Mouse (Mus musculus) CH12.LX (cell line): ENCODE results near the gene Mdfi. TPM values are rescaled to one million over a fixed set of nuclear protein-coding genes. Genes with fewer than 3 reads are reported as not detected.

Experiments
- DNase-seq: peaks from one replicate; pipeline ENCODE4 v3.0.0-alpha.2; 2013; ENCODE audit errors: extremely low read depth
- H3K27ac ChIP-seq: 2 replicates; pipeline ENCODE4 v1.5.1; 2012; ENCODE audit warnings: low read depth, mild to moderate bottlenecking, control low read depth, moderate library complexity; ENCODE audit not compliant: insufficient read depth
- H3K27me3 ChIP-seq: replicated peaks from 2 replicates; pipeline ENCODE3; 2012; ENCODE audit warnings: inconsistent platforms
- H3K36me3 ChIP-seq, 2 experiments: replicated peaks in 1 of 2; 2 replicates each; pipeline versions ENCODE3 to v1.6.1; 2012; ENCODE audit warnings: inconsistent platforms in 1 of 2, low read length in 1 of 2, mild to moderate bottlenecking in 1 of 2, mixed read lengths in 1 of 2, moderate library complexity in 1 of 2; ENCODE audit not compliant: control insufficient read depth in 1 of 2, insufficient read depth in 1 of 2
- H3K4me1 ChIP-seq, 2 experiments: 2 replicates each; pipeline ENCODE4 v1.6.1; 2012; ENCODE audit warnings: inconsistent platforms in 1 of 2, moderate library complexity in 1 of 2; ENCODE audit not compliant: insufficient read depth in 2 of 2, control insufficient read depth in 1 of 2
- H3K4me2 ChIP-seq: 2 replicates; pipeline ENCODE4 v1.6.1; 2012; ENCODE audit warnings: low read depth, mild to moderate bottlenecking, control low read depth; ENCODE audit not compliant: poor library complexity, insufficient read depth, severe bottlenecking
- H3K4me3 ChIP-seq, 3 experiments: fragments of 150-350 bp in 1 of 3; sonication (generic) in 1 of 3; replicated peaks in 1 of 3; 2 replicates each; pipeline versions ENCODE3 to v1.5.1; 2011 to 2012; ENCODE audit warnings: low read depth in 2 of 3, low read length in 2 of 3, mild to moderate bottlenecking in 2 of 3, moderate library complexity in 2 of 3, control low read depth in 1 of 3, improper control_type of control experiment in 1 of 3, inconsistent platforms in 1 of 3, mixed read lengths in 1 of 3; ENCODE audit not compliant: poor library complexity in 1 of 3
- H3K79me2 ChIP-seq: replicated peaks from 2 replicates; pipeline ENCODE4 v1.6.1; 2012; ENCODE audit warnings: mild to moderate bottlenecking, moderate library complexity; ENCODE audit not compliant: control insufficient read depth, poor library complexity, insufficient read depth, severe bottlenecking; ENCODE audit errors: extremely low read depth
- H3K9ac ChIP-seq: 2 replicates; pipeline ENCODE4 v1.6.1; 2012; ENCODE audit warnings: low read depth, mild to moderate bottlenecking, control low read depth, moderate library complexity; ENCODE audit not compliant: insufficient read depth
- H3K9me3 ChIP-seq: replicated peaks from 2 replicates; pipeline ENCODE3; 2012; ENCODE audit warnings: low read length, inconsistent platforms, mixed read lengths
- BHLHE40 ChIP-seq: IDR thresholded peaks from 2 replicates; pipeline ENCODE4 v1.6.1; 2011; ENCODE audit warnings: mild to moderate bottlenecking, low read depth, low read length, improper control_type of control experiment
- CHD2 ChIP-seq: IDR thresholded peaks from 2 replicates; pipeline ENCODE4 v1.6.1; 2011; ENCODE audit warnings: low read length, improper control_type of control experiment
- E2F4 ChIP-seq: IDR thresholded peaks from 2 replicates; pipeline ENCODE4 v1.6.1; 2011; ENCODE audit warnings: low read depth, low read length, improper control_type of control experiment; ENCODE audit not compliant: insufficient replicate concordance
- ELF1 ChIP-seq: IDR thresholded peaks from 2 replicates; pipeline ENCODE4 v1.6.1; 2014; ENCODE audit warnings: low read depth, mild to moderate bottlenecking, inconsistent platforms, low read length, improper control_type of control experiment
- EP300 ChIP-seq: IDR thresholded peaks from 2 replicates; pipeline ENCODE4 v1.6.1; 2011; ENCODE audit warnings: low read length, improper control_type of control experiment
- ETS1 ChIP-seq: conservative IDR thresholded peaks from 2 replicates; pipeline ENCODE4 v1.6.1; 2012; ENCODE audit warnings: low read depth, mild to moderate bottlenecking, inconsistent platforms, low read length, improper control_type of control experiment, moderate library complexity
- HCFC1 ChIP-seq: IDR thresholded peaks from 2 replicates; pipeline ENCODE4 v1.6.1; 2012; ENCODE audit warnings: low read depth, mild to moderate bottlenecking, inconsistent platforms, low read length, improper control_type of control experiment
- IRF4 ChIP-seq: IDR thresholded peaks from 2 replicates; pipeline ENCODE4 v1.6.1; 2014; ENCODE audit warnings: low read depth, mild to moderate bottlenecking, inconsistent platforms, low read length, improper control_type of control experiment
- JUN ChIP-seq: IDR thresholded peaks from 2 replicates; pipeline ENCODE4 v1.6.1; 2011; ENCODE audit warnings: low read depth, mild to moderate bottlenecking, low read length, improper control_type of control experiment, moderate library complexity; ENCODE audit not compliant: insufficient read depth
- JUND ChIP-seq: conservative IDR thresholded peaks from 2 replicates; pipeline ENCODE4 v1.6.1; 2011; ENCODE audit warnings: low read depth, low read length, improper control_type of control experiment
- KAT2A ChIP-seq: IDR thresholded peaks from 2 replicates; pipeline ENCODE4 v1.6.1; 2012; ENCODE audit warnings: low read length, improper control_type of control experiment, inconsistent platforms; ENCODE audit not compliant: insufficient replicate concordance
- MAFK ChIP-seq: IDR thresholded peaks from 2 replicates; pipeline ENCODE4 v1.6.1; 2011; ENCODE audit warnings: low read length, improper control_type of control experiment; ENCODE audit not compliant: insufficient replicate concordance
- MAZ ChIP-seq: IDR thresholded peaks from 2 replicates; pipeline ENCODE4 v1.6.1; 2012; ENCODE audit warnings: low read depth, mild to moderate bottlenecking, inconsistent platforms, low read length, improper control_type of control experiment, moderate library complexity
- MXI1 ChIP-seq: IDR thresholded peaks from 2 replicates; pipeline ENCODE4 v1.6.1; 2011; ENCODE audit warnings: mild to moderate bottlenecking, low read depth, low read length, improper control_type of control experiment
- NELFE ChIP-seq: IDR thresholded peaks from 2 replicates; pipeline ENCODE4 v1.6.1; 2011; ENCODE audit warnings: low read depth, low read length, improper control_type of control experiment
- POLR2A ChIP-seq: IDR thresholded peaks from 2 replicates; pipeline ENCODE4 v1.6.1; 2011; ENCODE audit warnings: low read depth, mild to moderate bottlenecking, improper control_type of control experiment, low read length
- ZC3H11A ChIP-seq: IDR thresholded peaks from 2 replicates; pipeline ENCODE4 v1.6.1; 2012; ENCODE audit warnings: low read depth, mild to moderate bottlenecking, inconsistent platforms, low read length, improper control_type of control experiment
- ZMIZ1 ChIP-seq: IDR thresholded peaks from 2 replicates; pipeline ENCODE4 v1.6.1; 2012; ENCODE audit warnings: low read depth, mild to moderate bottlenecking, inconsistent platforms, low read length, improper control_type of control experiment
- ZNF384 ChIP-seq: IDR thresholded peaks from 2 replicates; pipeline ENCODE4 v1.6.1; 2012; ENCODE audit warnings: low read depth, low read length, improper control_type of control experiment, inconsistent platforms
- dilution Hi-C: fragments of 300-500 bp; cut with MboI; formaldehyde crosslinking; loops from 2 replicates; pipeline ENCODE4 v1.14.3; 2020; ENCODE audit warnings: low sequenced_read_pairs; ENCODE audit not compliant: extremely low pct_unique_long_range_greater_than_20kb, extremely low pct_ligation_motif_present
- in situ Hi-C: fragments of 300-500 bp; cut with MboI; formaldehyde crosslinking; loops from 3 replicates; pipeline ENCODE4 v1.14.3; 2019; ENCODE audit warnings: low sequenced_read_pairs, low pct_ligation_motif_present, low pct_unique_long_range_greater_than_20kb, mixed read lengths
- polyA plus RNA-seq: library from polyadenylated mRNA; unstranded; fragments of >175 nt; gene quantifications from 2 replicates; pipeline ENCODE4 v1.2.1, GENCODE M21; 2012; ENCODE audit warnings: low read depth; ENCODE audit not compliant: insufficient read length
- total RNA-seq, 2 experiments: library from RNA; depleted of rRNA; stranded (reverse); fragments of 300-350 nt in 1 of 2; fragments of >200 nt in 1 of 2; gene quantifications; 2 replicates each; pipeline ENCODE4 v1.2.3; 2012 to 2014

Gene Mdfi
- total and polyA plus RNA-seq, 3 experiments: 0.30 to 0.35 TPM; not detected in 1

- in situ Hi-C loops: loop anchor here (5.0 kb wide), 1 partner anchor 44 kb away; no protein-coding TSS in a partner anchor
- peaks cover 9% of the 10 kb centered on the region for H3K27me3 ChIP-seq
- H3K4me2 ChIP-seq: no peak overlapping the region
Measured at GRCm38 (mm10) chr17:47841521-47841920, 7.0 kb upstream of the Mdfi start.

DNA sequence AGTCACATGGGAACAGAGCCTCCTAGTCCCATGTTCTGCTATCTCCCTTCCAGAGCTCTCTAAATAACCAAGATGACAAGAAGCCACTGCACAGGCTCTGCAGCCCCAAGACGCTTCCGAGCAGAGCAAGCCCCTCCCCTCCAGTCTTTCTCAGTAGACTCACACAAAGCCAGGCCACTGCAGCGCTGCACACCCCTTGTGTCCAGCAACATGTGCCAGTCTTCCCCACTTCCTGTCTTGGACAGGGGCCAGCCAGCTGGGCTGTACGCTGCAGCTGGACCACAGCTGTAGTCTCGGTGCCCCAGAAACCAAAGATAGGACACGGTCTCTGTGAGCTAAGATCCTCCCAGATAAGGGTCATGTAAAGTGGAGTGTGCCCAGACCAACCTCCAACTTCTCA is 3.3 kb upstream of the Mdfi start:
- Histone ChIP-seq H3K27ac (no peak overlapping the region), H3K9me3 (peaks cover 6% of the 10 kb centered on the region), H3K9ac (no peak overlapping the region), H3K4me1 (0 out of 4 replicates have a peak, but pooled peaks cover 0 to 2% of the 10 kb centered on the region in 2 experiments), H3K27me3 (peaks cover 11% of the 10 kb centered on the region), H3K4me3 (no peak overlapping the region), H3K36me3 (no peaks in the 10 kb centered on the region), H3K79me2 (no peaks in the 10 kb centered on the region), H3K4me2 (no peak overlapping the region)
- TF ChIP-seq ZC3H11A (no peak), CHD2 (no peak), ZNF384 (no peak), ETS1 (no peak)
- dilution Hi-C loops (no loop called here), in situ Hi-C loops (no loop called here)
- DNase-seq: no peak

More at GRCm38 (mm10) chr17:47841521-47841920, 7.0 kb upstream of the Mdfi start:
- dilution Hi-C loops: no loop called here
- Histone ChIP-seq H3K4me1 (0 out of 4 replicates have a peak, but pooled peaks cover 0 to 2% of the 10 kb centered on the region in 2 experiments), H3K79me2 (no peaks in the 10 kb centered on the region), H3K27ac (no peak overlapping the region), H3K4me3 (no peak overlapping the region), H3K9me3 (peaks cover 18% of the 10 kb centered on the region), H3K36me3 (no peaks in the 10 kb centered on the region), H3K9ac (no peak overlapping the region)
- DNase-seq: no peak
- TF ChIP-seq BHLHE40: no peak
- no peak for TF ChIP-seq JUN
- TF ChIP-seq ZMIZ1: no peak
- no peak for TF ChIP-seq E2F4
- TF ChIP-seq KAT2A: no peak
- TF ChIP-seq MXI1: no peak
- TF ChIP-seq POLR2A: no peak

- Histone ChIP-seq H3K27me3 (peaks cover 10% of the 10 kb centered on the region), H3K9ac (no peak overlapping the region), H3K36me3 (no peaks in the 10 kb centered on the region), H3K4me3 (no peak overlapping the region), H3K27ac (no peak overlapping the region), H3K4me2 (no peak overlapping the region), H3K79me2 (no peaks in the 10 kb centered on the region), H3K9me3 (peaks cover 6% of the 10 kb centered on the region), H3K4me1 (0 out of 4 replicates have a peak, but pooled peaks cover 0 to 2% of the 10 kb centered on the region in 2 experiments)
- TF ChIP-seq MAFK (no peak), EP300 (no peak), ZMIZ1 (no peak), ZC3H11A (no peak), JUND (no peak), IRF4 (no peak), MAZ (no peak), ELF1 (no peak), HCFC1 (no peak), NELFE (no peak)
- in situ Hi-C loops (no loop called here), dilution Hi-C loops (no loop called here)
- DNase-seq: no peak
Measured at GRCm38 (mm10) chr17:47833628-47834481, 636 bp downstream of the Mdfi start.
